Mouse (Mus musculus) liver, embryonic 14.5 days (tissue): ENCODE measurements at regions not wholly inside any gene's neighbourhood (a gene's known extent, or its start where the extent isn't known, plus 50 kb on each side); places are given as distances from the start of the nearest gene placed in this dataset.
A peak's percentile ranks its signal among the peaks of the same experiment; 100 is the strongest.

Source experiments
- ATAC-seq: fragments of 200-750 bp; cut with Nextera tagmentation; 2 replicates; pipeline ENCODE4 v1.8.0; 2017; ENCODE audit warnings: moderate number of reproducible peaks, mild to moderate bottlenecking, moderate library complexity; ENCODE audit not compliant: insufficient read depth
- DNase-seq, 3 experiments: peaks; one replicate each; pipeline ENCODE4 v3.0.0-alpha.2; 2012 to 2013; ENCODE audit warnings: low read depth in 3 of 3, low spot score in 3 of 3
- H3K27ac ChIP-seq: fragments of 300-500 bp; sonication (generic); 2 replicates; pipeline ENCODE4 v1.5.1; 2014; ENCODE audit warnings: moderate library complexity, mild to moderate bottlenecking, control low read depth, inconsistent platforms
- H3K27me3 ChIP-seq: fragments of 300-500 bp; sonication (generic); 2 replicates; pipeline ENCODE4 v1.6.1; 2014; ENCODE audit warnings: mild to moderate bottlenecking, low read length, moderate library complexity; ENCODE audit not compliant: control insufficient read depth, insufficient read depth
- H3K36me3 ChIP-seq: fragments of 300-500 bp; sonication (generic); replicated peaks from 2 replicates; pipeline ENCODE4 v1.6.1; 2014; ENCODE audit warnings: low read depth; ENCODE audit not compliant: control insufficient read depth, insufficient read depth
- H3K4me1 ChIP-seq, 2 experiments: fragments of 200-500 bp in 1 of 2; fragments of 300-500 bp in 1 of 2; sonication (generic) in 1 of 2; replicated peaks; 2 replicates each; pipeline ENCODE4 v1.6.1; 2012 to 2014; ENCODE audit warnings: antibody characterized with exemption in 1 of 2, inconsistent platforms in 1 of 2, low read length in 1 of 2; ENCODE audit not compliant: control insufficient read depth in 2 of 2, insufficient read depth in 2 of 2
- H3K4me2 ChIP-seq: fragments of 300-500 bp; sonication (generic); 2 replicates; pipeline ENCODE4 v1.6.1; 2014; ENCODE audit warnings: low read depth, mild to moderate bottlenecking, control low read depth, moderate library complexity
- H3K4me3 ChIP-seq, 2 experiments: fragments of 200-500 bp in 1 of 2; fragments of 300-500 bp in 1 of 2; sonication (generic) in 1 of 2; 2 replicates each; pipeline ENCODE4 v1.5.1; 2012 to 2014; ENCODE audit warnings: low read depth in 2 of 2, low read length in 2 of 2, mild to moderate bottlenecking in 2 of 2, control low read depth in 1 of 2, inconsistent platforms in 1 of 2, moderate library complexity in 1 of 2; ENCODE audit not compliant: insufficient read depth in 1 of 2
- H3K9ac ChIP-seq: fragments of 300-500 bp; sonication (generic); replicated peaks from 2 replicates; pipeline ENCODE4 v1.6.1; 2014; ENCODE audit warnings: mild to moderate bottlenecking, control low read depth, moderate library complexity
- H3K9me3 ChIP-seq: fragments of 300-500 bp; sonication (generic); 2 replicates; pipeline ENCODE4 v1.6.1; 2016; ENCODE audit warnings: low read length, mixed read lengths; ENCODE audit not compliant: control insufficient read depth
- CTCF ChIP-seq: IDR thresholded peaks from 2 replicates; pipeline ENCODE4 v1.5.1; 2016; ENCODE audit warnings: antibody characterized with exemption, low read depth, control low read depth
- EP300 ChIP-seq: IDR thresholded peaks from 2 replicates; pipeline ENCODE4 v1.6.1; 2016; ENCODE audit warnings: antibody characterized with exemption, low read depth
- WGBS: fragments of 180-500 bp; shearing (Covaris S2); extraction: QIAGEN DNeasy Blood & Tissue Kit; methylation state at CpG from one replicate; pipeline ENCODE4 v1.1.7; 2014; ENCODE audit not compliant: insufficient replicate concordance; 5-methylcytosine and 5-hydroxymethylcytosine counted together

DNA sequence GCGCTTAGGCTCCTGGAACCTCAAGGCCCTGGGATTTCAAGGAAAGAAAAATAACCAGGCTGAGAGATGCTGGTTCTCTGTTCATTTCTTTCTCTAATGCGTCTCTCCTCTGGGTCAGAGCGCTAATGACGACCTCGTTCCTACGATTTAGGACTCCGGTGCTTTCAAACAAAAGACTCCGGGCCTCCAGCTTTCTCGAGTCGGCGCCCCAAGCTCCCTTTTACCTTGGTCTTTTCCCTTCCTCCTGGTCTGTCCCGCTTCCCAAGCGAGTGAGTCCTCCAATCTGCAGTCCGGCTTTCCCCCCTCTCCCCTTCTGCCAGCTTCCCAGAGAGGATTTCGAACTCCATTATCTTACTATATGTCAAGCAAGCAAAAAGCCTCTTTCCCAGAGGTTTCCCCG lies 316.5 kb downstream of the Parp8 start:
- H3K4me1 ChIP-seq = no peaks in the 10 kb centered on the region; a peak in 2 of 4 replicates
- no peak overlapping the region for H3K4me2 ChIP-seq
- no peak for TF ChIP-seq CTCF
- no peak for TF ChIP-seq EP300
- 0% methylated on average over 16 of the region's 16 CpGs for WGBS
- no peak overlapping the region for H3K4me3 ChIP-seq
- ATAC-seq = no peak
- H3K36me3 ChIP-seq = no peaks in the 10 kb centered on the region
- no peak overlapping the region for H3K9ac ChIP-seq
- no peak for DNase-seq
- peaks cover 74% of the 10 kb centered on the region for H3K27me3 ChIP-seq
- H3K27ac ChIP-seq = no peak overlapping the region
- H3K9me3 ChIP-seq = no peaks in the 10 kb centered on the region

- DNase-seq (no peak), ATAC-seq (no peak)
- H3K9ac ChIP-seq = no peak overlapping the region
- H3K4me3 ChIP-seq = no peak overlapping the region
- H3K27me3 ChIP-seq = peaks cover 74% of the 10 kb centered on the region
- no peak overlapping the region for H3K4me2 ChIP-seq
- TF ChIP-seq CTCF (no peak), EP300 (no peak)
- H3K4me1 ChIP-seq = no peaks in the 10 kb centered on the region; a peak in 2 of 4 replicates
- H3K9me3 ChIP-seq = no peaks in the 10 kb centered on the region
- 2% methylated on average over 7 of the region's 7 CpGs for WGBS
- H3K27ac ChIP-seq = no peak overlapping the region
- H3K36me3 ChIP-seq = no peaks in the 10 kb centered on the region
These were observed 316.9 kb downstream of the Parp8 start for GRCm38 (mm10) chr13:116708456-116708780.

GRCm38 (mm10) chr13:116707621-116708455 lies 317.5 kb downstream of the Parp8 start:
- Histone ChIP-seq H3K4me3 (no peak overlapping the region), H3K4me1 (no peaks in the 10 kb centered on the region; a peak in 2 of 4 replicates), H3K27me3 (peaks cover 74% of the 10 kb centered on the region), H3K4me2 (no peak overlapping the region), H3K36me3 (no peaks in the 10 kb centered on the region), H3K27ac (no peak overlapping the region), H3K9me3 (no peaks in the 10 kb centered on the region), H3K9ac (no peak overlapping the region)
- no peak for DNase-seq
- no peak for TF ChIP-seq EP300
- TF ChIP-seq CTCF = no peak
- WGBS = 3% methylated on average over 20 of the region's 20 CpGs
- ATAC-seq = no peak

DNA sequence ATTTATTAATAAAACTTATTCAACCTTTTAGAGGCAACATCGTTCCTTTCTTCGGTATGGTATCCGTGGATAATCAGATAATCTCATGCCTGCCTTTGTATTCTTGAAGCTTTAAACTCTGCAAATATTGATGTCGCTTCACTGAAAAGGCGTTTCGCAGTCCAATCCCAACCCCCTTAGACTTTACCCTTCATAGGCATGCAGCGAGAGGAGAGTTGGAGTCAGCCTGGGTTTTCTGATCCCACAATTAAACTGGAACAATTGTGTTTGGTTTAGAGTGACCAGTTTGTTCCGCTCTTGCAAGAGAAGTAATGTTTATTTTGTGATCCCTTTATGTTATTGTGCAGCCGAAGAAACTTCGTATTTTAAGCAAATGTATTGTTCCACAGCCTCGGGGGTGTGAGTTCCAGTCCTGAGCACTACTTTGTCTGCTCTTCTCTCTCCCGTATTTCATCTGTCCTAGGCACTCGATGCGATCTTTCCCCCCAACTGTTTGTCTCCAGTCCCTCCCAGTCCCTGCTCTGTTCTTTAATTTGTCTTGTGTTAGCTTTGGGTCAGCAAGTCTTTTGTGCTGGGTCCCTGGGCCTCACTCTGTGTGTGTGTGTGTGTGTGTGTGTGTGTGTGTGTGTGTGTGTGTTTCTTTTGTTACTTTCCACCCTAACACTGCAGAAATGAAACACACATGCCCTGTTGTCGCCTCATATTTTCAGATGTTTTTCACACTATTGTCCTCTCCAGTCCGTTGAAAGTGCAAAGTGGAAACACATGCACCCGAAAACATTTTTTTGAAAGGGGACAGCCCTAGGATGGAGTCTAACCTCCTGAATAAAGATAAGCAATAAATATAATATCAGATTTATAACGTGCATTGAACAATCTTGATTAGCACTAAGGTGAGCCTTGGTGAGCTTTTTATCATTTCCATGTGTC lies 318.7 kb downstream of the Parp8 start:
- H3K27ac ChIP-seq = no peak overlapping the region
- TF ChIP-seq CTCF = no peak
- no peak overlapping the region for H3K4me3 ChIP-seq
- H3K27me3 ChIP-seq = peaks cover 66% of the 10 kb centered on the region
- H3K36me3 ChIP-seq = no peaks in the 10 kb centered on the region
- ATAC-seq (no peak), DNase-seq (no peak)
- WGBS = 5% methylated on average over 18 of the region's 18 CpGs
- no peaks in the 10 kb centered on the region for H3K9me3 ChIP-seq
- H3K4me1 ChIP-seq = no peaks in the 10 kb centered on the region; a peak in 2 of 4 replicates
- no peak overlapping the region for H3K9ac ChIP-seq
- no peak overlapping the region for H3K4me2 ChIP-seq

- WGBS = 2% methylated on average over 39 of the region's 39 CpGs
- no peak for ATAC-seq
- Histone ChIP-seq H3K27ac (no peak overlapping the region), H3K36me3 (no peaks in the 10 kb centered on the region), H3K9ac (no peak overlapping the region), H3K9me3 (no peaks in the 10 kb centered on the region), H3K4me3 (no peak overlapping the region; a peak in 1 of 4 replicates), H3K27me3 (peaks cover 58% of the 10 kb centered on the region), H3K4me1 (no peaks in the 10 kb centered on the region; a peak in 2 of 4 replicates), H3K4me2 (peak overlapping the region; percentile 8; the same call in 1 of the 2 replicates)
- TF ChIP-seq EP300 = no peak
- TF ChIP-seq CTCF = no peak
- no peak for DNase-seq
These were observed 319.5 kb downstream of the Parp8 start for GRCm38 (mm10) chr13:116705611-116706386.
